Mouse (Mus musculus) brain, embryonic 18.5 days (tissue): ENCODE measurements around the gene Sepsecs.
A peak's percentile ranks its signal among the peaks of the same experiment; 100 is the strongest.
"Not testable (repeated sequence)": the region's sequence is repeated elsewhere in the genome, so short reads cannot be mapped to it uniquely, and the experiment has no call there.

ENCODE experiments used
- DNase-seq: peaks from one replicate; pipeline ENCODE4 v3.0.0-alpha.2; 2012; ENCODE audit warnings: low read depth, low spot score

Sepsecs gene

GRCm38 (mm10) chr5:52669426-52670191 is at the start of gene Sepsecs:
Sepsecs (minus strand) TSS chr5:52669708.
- DNase-seq: peak; percentile 64

- no peak for DNase-seq
These were observed 47.4 kb upstream of the Sepsecs start for GRCm38 (mm10) chr5:52716742-52717448.

- no peak for DNase-seq
These were observed 43.2 kb upstream of the Sepsecs start for GRCm38 (mm10) chr5:52712704-52713103.

- DNase-seq: no peak
These were observed 35.1 kb upstream of the Sepsecs start for GRCm38 (mm10) chr5:52704562-52704961.

DNA sequence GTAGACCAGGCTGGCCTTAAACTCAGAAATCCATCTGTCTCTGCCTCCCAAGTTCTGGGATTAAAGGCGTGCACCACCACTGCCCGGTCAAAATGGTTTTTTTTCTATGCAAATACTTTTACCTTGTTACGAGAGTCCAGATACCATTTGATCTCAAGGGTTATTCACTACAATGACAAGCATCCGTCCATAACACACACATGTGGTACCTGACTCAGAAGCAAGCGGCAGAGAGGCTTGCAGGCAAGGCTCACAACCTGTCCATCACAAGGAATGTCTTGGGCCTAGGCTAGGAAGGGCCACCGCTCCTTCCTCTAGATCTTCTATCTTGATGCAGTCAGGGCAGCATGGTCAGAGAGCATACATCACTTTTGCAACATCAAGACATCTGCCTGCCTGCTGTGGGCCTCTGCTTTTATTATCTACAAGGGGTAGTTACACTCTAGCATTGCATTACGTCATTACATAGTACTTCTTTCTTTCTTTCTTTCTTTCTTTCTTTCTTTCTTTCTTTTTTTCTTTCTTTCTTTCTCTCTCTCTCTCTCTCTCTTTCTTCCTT is 28.5 kb upstream of the Sepsecs start:
- not testable (repeated sequence) for DNase-seq

GRCm38 (mm10) chr5:52697291-52697690 is 27.8 kb upstream of the Sepsecs start:
- no peak for DNase-seq

DNA sequence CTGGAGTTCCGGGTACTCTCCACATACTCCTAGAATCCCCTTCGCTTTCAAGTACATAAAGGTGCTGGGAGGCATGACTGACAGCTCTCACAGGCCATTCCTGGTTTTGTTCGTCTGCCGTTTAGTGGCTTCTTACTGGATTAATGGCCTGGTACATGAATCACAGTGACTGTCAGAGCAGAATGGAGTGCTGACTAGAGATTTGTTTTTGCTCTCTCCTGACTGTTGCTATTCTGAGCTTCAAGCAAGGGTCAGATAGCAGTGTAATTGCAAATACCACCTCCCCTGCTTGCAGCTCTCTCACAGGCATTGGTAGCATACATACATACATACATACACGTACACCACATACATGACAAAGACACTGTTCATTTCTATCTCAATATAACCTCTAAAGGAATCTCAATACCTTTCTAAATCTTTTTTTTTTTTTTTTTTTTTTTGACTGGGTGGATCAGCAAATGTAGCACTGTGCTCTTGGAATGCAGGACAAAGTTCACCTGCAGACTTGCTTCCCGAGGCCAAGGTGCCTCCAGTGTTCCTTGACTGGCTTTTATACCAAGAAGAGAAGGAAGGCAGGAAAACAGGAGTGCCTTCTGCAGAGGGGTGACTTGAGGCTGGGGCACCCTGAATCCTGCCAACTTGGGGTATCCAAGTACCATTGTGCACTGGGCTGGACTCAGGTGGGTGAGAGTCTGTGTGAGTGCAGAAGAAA is 18.4 kb upstream of the Sepsecs start:
- DNase-seq: no peak

- no peak for DNase-seq
These were observed 11.6 kb upstream of the Sepsecs start for GRCm38 (mm10) chr5:52681111-52681510.

DNA sequence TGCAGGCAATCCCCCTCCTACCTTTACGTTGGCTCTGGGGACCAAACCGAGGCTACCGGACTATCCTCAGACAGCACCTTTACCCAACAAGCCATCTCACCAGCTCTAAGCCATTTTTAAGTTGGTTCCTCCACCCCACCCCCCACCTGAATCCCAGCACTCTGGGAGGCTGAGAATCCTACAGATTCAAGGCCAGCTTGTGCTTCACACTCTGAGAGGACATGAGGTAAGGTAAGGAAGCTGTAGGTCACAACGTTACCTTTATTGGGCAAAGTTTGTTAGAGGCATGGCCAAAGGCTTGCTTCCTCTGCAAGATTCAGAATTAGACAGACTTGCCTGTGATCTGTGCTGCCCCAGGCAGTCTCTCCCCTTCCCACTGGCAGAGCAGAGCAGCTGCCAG is 10.7 kb upstream of the Sepsecs start:
- DNase-seq: no peak

- DNase-seq: no peak
These were observed 9.1 kb upstream of the Sepsecs start for GRCm38 (mm10) chr5:52678498-52679070.

- DNase-seq: no peak
These were observed 7.6 kb upstream of the Sepsecs start for GRCm38 (mm10) chr5:52677126-52677525.

DNA sequence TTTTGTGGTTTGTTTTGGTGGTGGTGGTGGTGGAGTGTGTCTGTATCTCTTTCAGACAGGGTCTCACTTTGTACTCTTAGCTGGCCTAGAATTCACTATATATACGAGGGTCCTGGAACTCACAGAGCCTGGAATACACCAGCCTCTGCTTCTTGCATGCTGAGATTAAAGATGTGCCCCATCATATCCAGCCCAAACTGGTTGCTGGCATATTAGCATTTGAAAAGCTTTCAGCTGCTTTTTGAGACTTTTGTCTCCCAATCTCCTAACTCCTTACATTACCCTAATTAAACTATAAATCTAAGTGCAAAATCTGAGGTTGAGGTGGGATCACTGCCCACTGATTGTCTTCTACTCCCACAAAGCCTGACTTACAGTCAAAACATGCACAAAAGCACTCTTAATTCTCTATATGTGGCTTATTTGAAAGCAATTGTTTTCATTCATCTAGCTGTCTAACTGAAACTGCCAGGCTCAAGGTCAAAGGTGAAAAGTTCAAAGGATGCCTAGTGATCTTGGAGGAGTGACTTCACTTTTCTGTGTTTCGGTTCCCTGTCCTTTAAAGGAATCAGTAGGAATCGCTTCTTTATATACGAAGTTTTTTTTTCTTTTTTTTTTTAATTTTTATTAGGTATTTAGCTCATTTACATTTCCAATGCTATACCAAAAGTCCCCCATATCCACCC is 5.0 kb upstream of the Sepsecs start:
- no peak for DNase-seq

DNA sequence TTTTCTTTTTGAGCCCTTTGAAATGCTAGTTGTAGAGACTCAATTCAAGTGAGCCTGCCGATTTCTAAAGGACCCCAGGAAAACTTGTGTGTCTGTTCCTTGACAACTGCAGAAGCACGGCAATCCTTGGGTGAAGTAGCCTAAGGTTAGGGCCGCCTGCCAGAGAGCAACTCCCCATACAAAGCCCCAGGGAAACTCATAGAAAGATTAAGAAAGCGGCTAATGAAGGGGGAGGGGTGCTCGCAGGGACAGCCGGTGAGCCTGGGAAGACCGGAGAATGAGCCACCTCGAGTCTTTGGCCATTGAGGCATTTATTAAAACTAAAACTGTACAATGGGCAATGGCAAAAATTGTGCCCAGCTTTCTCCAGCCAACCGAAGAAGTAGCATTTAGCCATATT is 3.8 kb upstream of the Sepsecs start:
- DNase-seq: no peak

DNA sequence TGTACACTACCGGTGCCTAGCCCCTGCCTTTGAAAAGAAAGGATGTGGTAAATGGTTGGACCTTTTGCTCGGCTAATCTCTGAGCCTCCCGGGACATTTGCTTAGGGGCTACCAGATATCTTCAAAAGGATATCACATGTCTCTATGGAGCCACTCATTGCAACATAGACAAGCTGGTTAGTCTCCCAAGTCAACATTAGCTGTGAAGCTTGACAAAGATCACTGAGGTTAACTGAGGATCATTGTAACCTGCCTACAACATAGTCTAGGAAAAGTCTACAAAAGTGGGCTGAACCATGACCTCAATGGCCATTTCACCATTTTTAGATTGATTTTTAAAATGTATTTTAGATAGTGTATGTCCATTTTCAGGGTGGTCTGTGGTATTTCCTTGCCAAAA is 1.2 kb upstream of the Sepsecs start:
- no peak for DNase-seq

DNA sequence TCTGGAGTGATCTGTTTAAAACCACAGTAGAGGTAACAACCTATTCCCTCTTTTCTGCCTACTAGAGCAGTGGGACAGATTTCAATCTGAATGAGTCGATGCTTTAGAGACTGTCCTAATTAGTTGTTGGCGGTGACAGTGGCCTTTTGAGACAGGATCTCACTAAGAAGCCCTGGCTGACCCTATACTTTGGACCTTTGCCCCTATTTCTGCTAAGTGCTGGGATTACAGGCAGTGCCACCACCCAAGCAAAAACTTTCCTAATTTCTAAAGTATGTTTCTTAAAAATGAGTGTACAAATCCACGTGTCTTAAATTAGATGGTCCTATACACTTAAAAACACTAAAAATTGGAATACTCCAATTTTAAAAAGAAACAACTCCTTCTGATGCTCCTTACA is 2.7 kb downstream of the Sepsecs start:
- DNase-seq: no peak

DNA sequence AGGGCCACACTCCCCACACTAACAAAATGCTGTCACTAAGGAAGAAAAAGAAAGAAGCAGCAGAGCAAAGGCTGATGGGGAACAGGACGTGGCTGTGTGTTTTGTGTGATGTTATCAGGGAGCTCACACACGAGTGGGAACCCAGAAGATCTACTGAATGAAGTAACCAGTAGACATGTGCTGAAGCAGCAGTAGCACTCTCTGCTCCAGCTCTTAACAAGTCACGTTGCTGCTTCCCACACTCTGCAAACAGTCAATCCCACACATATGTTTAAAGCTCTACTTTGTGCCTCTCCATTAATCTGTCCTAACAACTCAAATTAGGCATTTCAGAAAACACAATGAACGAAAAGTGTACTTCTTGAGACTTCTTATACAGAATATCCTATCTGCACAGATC is 11.6 kb downstream of the Sepsecs start:
- DNase-seq: no peak

DNA sequence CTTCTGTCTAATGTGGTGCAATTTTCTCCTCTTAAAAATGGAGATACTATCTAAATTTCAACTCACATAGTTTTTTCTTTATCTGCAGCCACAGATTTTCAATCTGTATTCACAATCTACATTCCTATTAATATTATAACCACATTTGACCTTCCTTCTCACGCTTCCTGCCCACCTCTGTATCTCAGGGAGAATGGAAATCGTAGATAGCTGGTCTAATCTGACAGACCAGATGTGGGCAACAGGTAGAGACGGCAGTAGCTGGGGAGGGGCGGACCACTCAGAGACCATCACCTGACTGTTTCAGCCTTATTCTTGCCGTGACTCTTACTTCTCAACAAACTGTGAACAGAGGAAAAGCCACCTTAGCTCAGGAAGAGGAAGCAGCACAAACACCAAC is 12.2 kb downstream of the Sepsecs start:
- DNase-seq: no peak

DNA sequence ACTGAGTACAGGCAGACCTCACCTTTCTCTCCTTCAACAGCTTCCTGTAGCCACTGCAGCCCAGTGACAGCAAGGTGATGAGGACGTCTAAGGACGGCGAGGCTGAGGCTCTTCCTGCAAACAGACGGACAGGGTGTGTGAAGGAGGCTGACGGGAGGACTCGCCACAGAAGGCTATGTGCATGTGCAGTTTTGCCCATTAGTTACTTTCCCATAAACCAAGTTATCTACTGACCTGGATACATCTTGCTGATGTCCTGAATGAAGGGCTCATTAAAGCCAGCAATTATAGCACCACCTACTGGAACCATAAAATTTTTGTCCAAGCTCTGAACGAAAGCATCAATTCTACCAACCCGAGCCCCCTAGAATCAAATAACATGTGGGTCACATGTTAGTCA is 13.5 kb downstream of the Sepsecs start:
- no peak for DNase-seq

- no peak for DNase-seq
These were observed 14.5 kb downstream of the Sepsecs start for GRCm38 (mm10) chr5:52654961-52655360.

- no peak for DNase-seq
These were observed 16.9 kb downstream of the Sepsecs start for GRCm38 (mm10) chr5:52652606-52653005.

GRCm38 (mm10) chr5:52652086-52652485 is 17.4 kb downstream of the Sepsecs start:
- DNase-seq: no peak
